In the genomic region with DNA sequence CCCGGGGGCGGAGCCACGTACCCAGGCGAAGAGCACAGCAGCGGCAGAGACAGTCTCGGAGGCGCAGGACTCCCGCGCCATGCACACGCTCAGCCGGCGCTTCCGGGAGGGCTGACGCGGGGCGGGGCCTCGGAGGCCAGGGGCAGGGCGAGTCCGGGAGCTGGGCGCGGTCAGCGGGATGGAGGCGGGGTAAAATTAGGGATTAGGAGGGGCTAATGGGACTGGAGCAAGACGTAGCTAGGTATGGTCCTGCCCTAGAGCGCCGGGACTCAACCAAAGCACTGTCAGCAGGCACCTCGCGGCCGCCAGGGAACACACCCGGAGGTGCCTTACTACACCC, we compare ENCODE assay signal across 1 mouse cellular context.
TF ChIP-seq lines count a peak whose summit lies in the region.

A gene (minus strand): TSS at position 116 of the 340 bp plus-strand sequence.

TF ChIP-seq in CH12.LX, 34 proteins besides CTCF, POLR2A, EP300 and RAD21 (continued from another document):
- TF ChIP-seq NRF1 (IDR thresholded peaks at IDR 0.05; ENCODE audit: low read depth, low read length) (peak; percentile 63; the same call in 1 of the 2 replicates), MAZ (IDR thresholded peaks at IDR 0.05; ENCODE audit: low read depth, low read length) (0 out of 2 replicates have a peak, but pooled peaks have one; percentile 17), IRF4 (IDR thresholded peaks at IDR 0.05; ENCODE audit: low read depth, low read length) (peak; percentile 15; the same call in 1 of the 2 replicates), BHLHE40 (IDR thresholded peaks at IDR 0.05; ENCODE audit: low read depth, low read length) (no peak)
